Mouse (Mus musculus) limb, embryonic 14.5 days (tissue): ENCODE data around the gene Zfp853. TPM values are rescaled to one million over a fixed set of nuclear protein-coding genes. Genes with fewer than 3 reads are reported as not detected.

Experiments used
- ATAC-seq: fragments of 200-750 bp; cut with Nextera tagmentation; 2 replicates; pipeline ENCODE4 v1.8.0; 2017; ENCODE audit warnings: low read depth, moderate number of reproducible peaks, moderate TSS enrichment; ENCODE audit not compliant: low FRiP score
- DNase-seq: peaks from one replicate; pipeline ENCODE4 v3.0.0-alpha.2; 2015; ENCODE audit warnings: low spot score
- H3K27ac ChIP-seq: fragments of 300-500 bp; sonication (generic); replicated peaks from 2 replicates; pipeline ENCODE4 v1.5.1; 2014; ENCODE audit warnings: low read depth, mild to moderate bottlenecking, low read length, moderate library complexity, mixed read lengths
- H3K27me3 ChIP-seq: fragments of 300-500 bp; sonication (generic); 2 replicates; pipeline ENCODE4 v1.6.1; 2014; ENCODE audit warnings: low read length, mixed read lengths; ENCODE audit not compliant: control insufficient read depth, insufficient read depth
- H3K36me3 ChIP-seq: fragments of 300-500 bp; sonication (generic); 2 replicates; pipeline ENCODE4 v1.6.1; 2014; ENCODE audit warnings: mild to moderate bottlenecking, low read length, moderate library complexity, mixed read lengths; ENCODE audit not compliant: control insufficient read depth, insufficient read depth
- H3K4me1 ChIP-seq: fragments of 300-500 bp; sonication (generic); 2 replicates; pipeline ENCODE4 v1.6.1; 2014; ENCODE audit warnings: antibody characterized with exemption, low read length, mixed read lengths; ENCODE audit not compliant: control insufficient read depth, insufficient read depth
- H3K4me2 ChIP-seq: fragments of 300-500 bp; sonication (generic); replicated peaks from 2 replicates; pipeline ENCODE4 v1.6.1; 2014; ENCODE audit warnings: low read depth, mild to moderate bottlenecking, low read length, moderate library complexity; ENCODE audit not compliant: severe bottlenecking
- H3K4me3 ChIP-seq: fragments of 300-500 bp; sonication (generic); replicated peaks from 2 replicates; pipeline ENCODE4 v1.5.1; 2014; ENCODE audit warnings: low read length
- H3K9ac ChIP-seq: fragments of 300-500 bp; sonication (generic); 2 replicates; pipeline ENCODE4 v1.6.1; 2014; ENCODE audit warnings: mild to moderate bottlenecking, low read depth, low read length, moderate library complexity; ENCODE audit not compliant: severe bottlenecking
- H3K9me3 ChIP-seq: fragments of 300-500 bp; sonication (generic); 2 replicates; pipeline ENCODE4 v1.6.1; 2016; ENCODE audit warnings: low read length; ENCODE audit not compliant: control insufficient read depth
- POLR2A ChIP-seq: fragments of 200-500 bp; IDR thresholded peaks from 2 replicates; pipeline ENCODE4 v1.8.0; 2012; ENCODE audit warnings: inconsistent platforms, mild to moderate bottlenecking, moderate library complexity, borderline replicate concordance; ENCODE audit not compliant: insufficient read depth, insufficient read length; ENCODE audit errors: extremely low read depth
- WGBS: fragments of 180-500 bp; shearing (Covaris S2); extraction: QIAGEN DNeasy Blood & Tissue Kit; methylation state at CpG from one replicate; pipeline ENCODE4 v1.1.7; 2014; 5-methylcytosine and 5-hydroxymethylcytosine counted together
- polyA plus RNA-seq, 2 experiments: library from polyadenylated mRNA; depleted of rRNA in 1 of 2; stranded (reverse) in 1 of 2; unstranded in 1 of 2; fragments of >200 nt; fragmentation: Nextera tagmentation in 1 of 2; extraction: Ambion mirVana in 1 of 2; gene quantifications; 2 replicates each; pipeline versions ENCODE4 v1.2.1 to v1.2.3; 2012 to 2014

Gene Zfp853
- polyA plus RNA-seq, 2 experiments = 0.26 to 9.1 TPM

DNA sequence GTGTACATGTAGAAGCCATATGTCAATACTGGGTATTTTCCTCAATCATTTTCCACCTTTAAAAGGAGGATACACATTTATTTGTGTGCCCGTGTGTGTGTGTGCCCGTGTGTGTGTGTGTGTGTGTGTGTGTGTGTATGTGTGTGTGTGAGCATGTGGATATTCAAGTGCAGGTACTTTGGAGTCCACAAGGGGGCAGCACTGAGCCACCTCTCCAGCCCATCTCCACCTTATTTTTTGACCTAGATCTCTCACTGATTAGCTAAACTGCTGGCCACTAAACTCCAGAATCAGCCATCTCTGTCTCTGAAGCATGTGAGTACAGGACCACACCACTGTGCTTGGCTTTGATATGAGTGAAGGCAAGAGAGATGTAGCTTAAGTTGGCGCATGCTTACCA, 1.4 kb upstream of the Zfp853 start:
- Histone ChIP-seq H3K9ac (no peak overlapping the region), H3K9me3 (no peaks in the 10 kb centered on the region), H3K4me1 (0 out of 2 replicates have a peak, but pooled peaks cover 5% of the 10 kb centered on the region), H3K4me3 (no peak overlapping the region), H3K36me3 (peaks cover 7% of the 10 kb centered on the region), H3K27me3 (peaks cover 41% of the 10 kb centered on the region), H3K4me2 (no peak overlapping the region), H3K27ac (no peak overlapping the region)
- ATAC-seq (no peak), DNase-seq (no peak)
- TF ChIP-seq POLR2A = no peak
- WGBS = 83% methylated on average over 3 of the region's 3 CpGs

DNA sequence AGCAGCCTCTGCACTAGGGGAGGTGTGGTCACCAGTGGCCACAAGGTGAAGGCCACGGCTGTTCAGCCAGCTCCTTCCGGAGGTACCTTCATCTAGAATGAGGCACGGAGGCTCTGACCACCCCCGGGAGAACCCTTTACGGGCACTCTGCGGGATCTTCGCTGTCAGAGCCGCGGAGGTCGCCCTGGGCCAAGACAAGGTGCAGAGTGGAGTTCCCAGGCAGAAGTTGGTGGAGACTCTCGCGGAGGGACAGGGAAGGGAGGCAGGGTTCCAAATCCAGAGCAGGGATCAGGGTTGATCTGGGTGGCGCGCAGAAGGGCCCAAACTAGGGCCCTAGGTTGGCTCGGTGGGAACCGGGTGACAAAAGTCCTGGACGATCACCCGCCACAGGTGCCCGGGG, 544 bp downstream of the Zfp853 start:
- no peak for DNase-seq
- 3% methylated on average over 16 of the region's 19 CpGs for WGBS
- peak overlapping the region; percentile 55 for H3K4me3 ChIP-seq
- H3K27me3 ChIP-seq = peaks cover 60% of the 10 kb centered on the region
- ATAC-seq = no peak
- H3K27ac ChIP-seq = no peak overlapping the region
- H3K36me3 ChIP-seq = 0 out of 2 replicates have a peak, but pooled peaks cover 6% of the 10 kb centered on the region
- H3K4me1 ChIP-seq = peaks cover 11% of the 10 kb centered on the region; the same call in 1 of the 2 replicates
- TF ChIP-seq POLR2A = no peak
- peak overlapping the region; percentile 90 for H3K4me2 ChIP-seq
- no peaks in the 10 kb centered on the region for H3K9me3 ChIP-seq
- H3K9ac ChIP-seq = peak overlapping the region; percentile 67

DNA sequence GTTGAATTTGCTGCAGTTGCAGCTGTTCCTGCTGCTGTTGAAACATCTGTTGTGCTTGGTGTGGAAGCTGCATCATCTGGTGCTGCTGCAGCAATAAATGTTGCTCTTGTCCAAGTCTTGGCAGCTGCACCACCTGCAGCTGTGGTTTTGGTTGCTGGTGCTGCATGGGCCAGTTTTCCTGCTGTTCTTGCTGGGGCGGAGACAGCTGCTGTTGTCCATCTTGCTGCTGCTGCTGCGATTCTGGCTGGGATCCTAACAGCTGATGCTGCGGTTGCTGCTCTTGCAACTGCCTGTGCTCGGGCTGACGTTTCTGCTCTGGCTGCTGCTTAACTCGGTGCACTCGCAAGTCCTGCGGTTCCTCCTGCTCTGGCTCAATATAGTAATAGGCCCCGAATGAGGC, 4.1 kb downstream of the Zfp853 start:
- Histone ChIP-seq H3K4me1 (peaks cover 14% of the 10 kb centered on the region; the same call in 1 of the 2 replicates), H3K4me2 (no peak overlapping the region), H3K27ac (no peak overlapping the region), H3K4me3 (no peak overlapping the region), H3K27me3 (peaks cover 74% of the 10 kb centered on the region), H3K9me3 (no peaks in the 10 kb centered on the region), H3K9ac (no peak overlapping the region), H3K36me3 (0 out of 2 replicates have a peak, but pooled peaks cover 6% of the 10 kb centered on the region)
- 75% methylated on average over 9 of the region's 9 CpGs for WGBS
- DNase-seq (no peak), ATAC-seq (no peak)
- no peak for TF ChIP-seq POLR2A

DNA sequence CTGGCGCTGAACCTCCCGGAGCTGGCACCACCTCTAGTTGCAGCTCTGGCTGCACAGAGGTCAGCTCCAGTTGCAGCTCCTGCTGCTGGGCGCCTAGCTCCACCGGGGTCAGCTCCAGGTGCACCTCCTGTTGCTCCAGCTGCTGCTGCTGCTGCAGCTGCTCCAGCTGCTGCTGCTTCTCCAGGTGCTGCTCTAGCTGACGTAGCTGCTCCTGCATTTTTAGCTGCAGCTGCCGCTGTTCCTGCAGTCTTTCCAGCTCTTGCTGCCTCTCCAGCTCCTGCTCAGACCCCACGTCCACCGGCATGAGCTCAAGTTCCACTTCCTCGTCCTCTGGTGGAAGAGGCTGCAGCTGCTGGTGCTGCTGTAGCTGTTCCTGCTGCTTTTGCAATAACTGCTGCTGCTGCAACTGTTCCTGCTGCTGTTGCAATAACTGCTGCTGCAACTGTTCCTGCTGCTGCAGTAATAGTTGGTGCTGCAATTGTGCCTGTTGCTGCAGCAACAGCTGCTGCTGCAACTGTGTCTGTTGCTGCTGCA, 5.0 kb downstream of the Zfp853 start:
- Histone ChIP-seq H3K9ac (no peak overlapping the region; the same call in 1 of the 2 replicates), H3K4me3 (peak overlapping the region; percentile 25), H3K27ac (no peak overlapping the region), H3K9me3 (no peaks in the 10 kb centered on the region), H3K36me3 (0 out of 2 replicates have a peak, but pooled peaks cover 6% of the 10 kb centered on the region), H3K4me2 (peak overlapping the region; percentile 37), H3K27me3 (peaks cover 66% of the 10 kb centered on the region), H3K4me1 (peaks cover 8% of the 10 kb centered on the region; the same call in 1 of the 2 replicates)
- DNase-seq (no peak), ATAC-seq (no peak)
- WGBS = 20% methylated on average over 9 of the region's 9 CpGs
- TF ChIP-seq POLR2A = no peak

DNA sequence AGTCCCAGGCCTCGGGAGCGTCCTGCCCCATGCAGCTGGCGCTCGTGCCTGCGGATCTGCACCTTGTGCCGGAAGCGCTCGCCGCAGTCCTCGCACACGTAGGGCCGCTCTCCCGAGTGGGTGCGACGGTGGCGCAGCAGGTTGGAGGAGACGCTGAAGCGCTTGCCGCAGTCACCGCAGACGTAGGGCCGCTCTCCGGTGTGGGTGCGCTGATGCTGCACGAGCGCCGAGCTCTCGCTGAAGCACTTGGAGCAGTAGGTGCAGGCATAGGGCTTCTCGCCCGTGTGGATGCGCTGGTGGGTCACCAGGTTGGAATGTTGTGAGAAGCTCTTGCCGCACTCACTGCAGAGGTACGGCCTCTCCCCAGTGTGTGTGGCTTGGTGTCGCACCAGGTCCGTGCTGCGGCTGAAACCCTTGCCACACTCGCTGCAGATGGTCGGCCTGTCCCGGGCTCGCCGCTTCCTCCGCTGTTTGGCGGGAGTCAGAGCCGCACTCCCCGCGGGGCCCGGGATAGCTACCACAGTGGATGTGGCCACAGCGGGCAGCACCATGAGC, 5.6 kb downstream of the Zfp853 start:
- Histone ChIP-seq H3K9ac (peak overlapping the region; percentile 22; the same call in 1 of the 2 replicates), H3K4me3 (peak overlapping the region; percentile 25), H3K27ac (no peak overlapping the region), H3K4me1 (peaks cover 8% of the 10 kb centered on the region; the same call in 1 of the 2 replicates), H3K27me3 (peaks cover 60% of the 10 kb centered on the region), H3K4me2 (peak overlapping the region; percentile 37), H3K9me3 (no peaks in the 10 kb centered on the region), H3K36me3 (0 out of 2 replicates have a peak, but pooled peaks cover 6% of the 10 kb centered on the region)
- DNase-seq = no peak
- no peak for TF ChIP-seq POLR2A
- ATAC-seq = no peak
- 2% methylated on average over 40 of the region's 48 CpGs for WGBS
